Mouse (Mus musculus) B cell, adult 2 months (primary cell): ENCODE results near the gene Atp2b2.

Experiments used
- DNase-seq, 2 experiments: peaks; one replicate each; pipeline ENCODE4 v3.0.0; 2022

Atp2b2 gene

GRCm38 (mm10) chr6:113886886-113887285 is 155.5 kb downstream of the Atp2b2 start:
- no peak for DNase-seq

- DNase-seq, result no peak
These were observed 157.6 kb downstream of the Atp2b2 start for GRCm38 (mm10) chr6:113884806-113885205.

- no peak for DNase-seq
These were observed 159.2 kb downstream of the Atp2b2 start for GRCm38 (mm10) chr6:113883225-113883624.

GRCm38 (mm10) chr6:113882396-113882795 is 160.0 kb downstream of the Atp2b2 start:
- no peak for DNase-seq

GRCm38 (mm10) chr6:113881561-113882243 is 160.7 kb downstream of the Atp2b2 start:
- no peak for DNase-seq

- no peak for DNase-seq
These were observed 163.0 kb downstream of the Atp2b2 start for GRCm38 (mm10) chr6:113879366-113879765.

- no peak for DNase-seq
These were observed 163.8 kb downstream of the Atp2b2 start for GRCm38 (mm10) chr6:113878510-113879128.

- no peak for DNase-seq
These were observed 165.8 kb downstream of the Atp2b2 start for GRCm38 (mm10) chr6:113876585-113876984.

GRCm38 (mm10) chr6:113875201-113875600 is 167.2 kb downstream of the Atp2b2 start:
- DNase-seq, result no peak

- no peak for DNase-seq
These were observed 169.8 kb downstream of the Atp2b2 start for GRCm38 (mm10) chr6:113872654-113873053.

- DNase-seq, result no peak
These were observed 171.6 kb downstream of the Atp2b2 start for GRCm38 (mm10) chr6:113870775-113871174.

- no peak for DNase-seq
These were observed 173.9 kb downstream of the Atp2b2 start for GRCm38 (mm10) chr6:113868552-113868951.

GRCm38 (mm10) chr6:113865699-113866098 is 176.7 kb downstream of the Atp2b2 start:
- no peak for DNase-seq

GRCm38 (mm10) chr6:113864812-113865211 is 177.6 kb downstream of the Atp2b2 start:
- DNase-seq, result no peak

- DNase-seq, result no peak
These were observed 179.5 kb downstream of the Atp2b2 start for GRCm38 (mm10) chr6:113862955-113863354.

GRCm38 (mm10) chr6:113861938-113862337 is 180.5 kb downstream of the Atp2b2 start:
- no peak for DNase-seq

- no peak for DNase-seq
These were observed 181.0 kb downstream of the Atp2b2 start for GRCm38 (mm10) chr6:113861375-113861770.

- DNase-seq, result no peak
These were observed 181.6 kb downstream of the Atp2b2 start for GRCm38 (mm10) chr6:113860735-113861374.

- DNase-seq, result no peak
These were observed 182.2 kb downstream of the Atp2b2 start for GRCm38 (mm10) chr6:113860023-113860734.

- DNase-seq, result no peak
These were observed 184.1 kb downstream of the Atp2b2 start for GRCm38 (mm10) chr6:113858317-113858716.

GRCm38 (mm10) chr6:113857310-113857873 is 185.0 kb downstream of the Atp2b2 start:
- DNase-seq, result no peak

GRCm38 (mm10) chr6:113856790-113857189 is 185.6 kb downstream of the Atp2b2 start:
- no peak for DNase-seq

- no peak for DNase-seq
These were observed 186.2 kb downstream of the Atp2b2 start for GRCm38 (mm10) chr6:113856095-113856646.
